Mouse (Mus musculus) left cerebral cortex, postnatal 10 days (tissue): ENCODE measurements around the gene Olfr1423. TPM values are rescaled to one million over a fixed set of nuclear protein-coding genes. Genes with fewer than 3 reads are reported as not detected.
"Not testable (repeated sequence)": the region's sequence is repeated elsewhere in the genome, so short reads cannot be mapped to it uniquely, and the experiment has no call there.

Experiments used
- DNase-seq, 2 experiments: peaks; one replicate each; pipeline ENCODE4 v3.0.0; 2021 to 2022; ENCODE audit warnings: low spot score in 2 of 2, mixed read lengths in 1 of 2; ENCODE audit errors: extremely low spot score in 1 of 2
- intact Hi-C: fragments of 180-260 bp; cut with DNase I; formaldehyde crosslinking; loops from one replicate; pipeline ENCODE4 v1.15.1; 2025
- total RNA-seq, 2 experiments: library from RNA; stranded (reverse); gene quantifications; 2 replicates each; pipeline ENCODE4 v1.2.3; 2021

The Olfr1423 gene
- total RNA-seq, result not detected

DNA sequence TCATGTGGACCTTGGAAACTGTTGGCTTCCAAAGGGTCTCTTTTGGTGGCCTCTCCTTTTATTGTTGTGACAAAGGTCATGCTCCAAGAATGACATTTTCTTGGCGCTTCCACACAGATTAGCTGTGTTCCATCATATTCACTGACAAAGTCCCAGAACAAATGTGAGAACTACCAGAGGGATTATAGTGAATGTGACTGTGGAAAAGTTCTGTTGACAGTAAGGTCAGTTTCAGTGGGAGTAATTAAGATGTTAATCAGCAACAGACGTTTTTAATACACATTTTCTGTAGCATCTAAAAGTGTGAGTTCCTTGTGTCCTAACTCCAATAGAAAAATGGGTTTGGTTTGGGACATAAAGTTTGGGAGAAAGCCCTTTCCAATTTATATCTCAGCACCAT is at the start of gene Olfr1423:
Gene Olfr1423, minus strand, starts transcription at position 101 of the 400 bp plus-strand sequence.
- DNase-seq, result no peak
- intact Hi-C loops, result no loop called here

DNA sequence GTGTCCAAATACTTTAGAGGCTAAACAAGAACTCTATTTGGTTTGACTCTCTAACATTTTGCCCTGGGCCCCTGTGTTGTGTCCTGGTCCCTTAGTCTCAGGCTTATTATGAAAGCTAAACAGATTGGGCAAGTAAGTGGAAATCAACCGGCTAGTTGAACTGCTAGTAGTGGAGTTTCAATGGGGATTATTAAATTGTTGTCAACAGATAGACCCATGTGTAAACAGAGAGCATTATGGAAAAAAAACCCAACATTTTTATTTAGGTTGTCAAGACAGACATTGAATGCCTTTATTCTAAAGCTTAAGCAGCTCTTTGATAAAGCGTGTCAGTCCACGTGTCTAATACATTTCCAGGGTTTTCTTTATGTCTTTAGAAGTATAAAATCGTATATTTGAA is 36.5 kb upstream of the Olfr1423 start, which contains the start of gene Olfr1425:
Gene Olfr1425, minus strand, starts transcription at position 101 of the 400 bp plus-strand sequence.
- intact Hi-C loops, DNase-seq: not testable (repeated sequence)

DNA sequence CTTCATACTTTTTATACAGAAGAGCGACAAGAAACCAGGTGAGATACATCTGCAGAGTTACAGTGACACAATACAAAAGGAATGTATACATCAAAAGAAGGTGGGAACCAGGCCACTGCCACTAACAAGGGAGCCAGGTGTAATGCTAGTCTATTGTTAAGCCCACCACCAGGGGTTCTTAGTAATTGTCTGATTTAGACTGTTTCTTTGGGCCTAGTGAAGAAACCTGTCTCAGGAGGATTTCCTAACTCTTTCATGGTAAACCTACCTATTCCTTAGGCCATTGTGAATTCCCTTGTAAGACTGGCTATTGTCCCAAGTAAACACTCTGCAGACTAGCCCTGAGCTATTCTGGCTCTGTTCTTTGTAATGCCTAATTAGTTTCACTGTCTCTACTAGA is 28.4 kb upstream of the Olfr1423 start:
- intact Hi-C loops, DNase-seq: not testable (repeated sequence)

- intact Hi-C loops, result not testable (repeated sequence)
Observed at GRCm38 (mm10) chr19:12067806-12068205, 26.7 kb upstream of the Olfr1423 start.

GRCm38 (mm10) chr19:12062582-12062981 is 21.5 kb upstream of the Olfr1423 start, which contains the start of gene Olfr1424:
Gene Olfr1424, minus strand, starts transcription at chr19:12062682.
- DNase-seq, intact Hi-C loops: not testable (repeated sequence)

More at GRCm38 (mm10) chr19:12067806-12068205, 26.7 kb upstream of the Olfr1423 start:
- DNase-seq, result not testable (repeated sequence)

GRCm38 (mm10) chr19:12043163-12043562 is 2.0 kb upstream of the Olfr1423 start:
- no peak for DNase-seq
- intact Hi-C loops, result no loop called here

GRCm38 (mm10) chr19:12037727-12038126 is 3.4 kb downstream of the Olfr1423 start:
- no peak for DNase-seq
- intact Hi-C loops, result no loop called here

GRCm38 (mm10) chr19:12026606-12027005 is 14.5 kb downstream of the Olfr1423 start:
- DNase-seq, result no peak
- intact Hi-C loops, result no loop called here

DNA sequence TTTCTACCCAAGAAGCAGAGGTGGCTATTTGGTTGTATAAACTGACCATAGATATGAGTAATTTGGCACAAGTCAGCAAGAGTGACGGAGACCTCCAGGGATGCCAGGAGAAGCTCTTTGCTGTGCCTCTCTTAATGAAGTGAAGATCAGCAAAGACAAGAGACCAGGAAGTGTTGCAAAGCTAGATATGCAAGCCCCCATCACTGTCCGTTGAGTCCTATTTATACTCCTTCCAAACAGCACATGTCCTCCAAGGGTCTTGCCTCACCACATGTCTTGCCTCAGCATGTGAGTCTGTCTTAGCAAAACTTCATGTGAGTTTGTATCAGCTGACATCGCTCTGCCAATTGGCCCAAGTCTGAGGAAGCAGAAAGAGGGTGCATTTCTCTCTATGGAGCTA is 15.8 kb downstream of the Olfr1423 start:
- DNase-seq, result no peak
- intact Hi-C loops, result no loop called here

DNA sequence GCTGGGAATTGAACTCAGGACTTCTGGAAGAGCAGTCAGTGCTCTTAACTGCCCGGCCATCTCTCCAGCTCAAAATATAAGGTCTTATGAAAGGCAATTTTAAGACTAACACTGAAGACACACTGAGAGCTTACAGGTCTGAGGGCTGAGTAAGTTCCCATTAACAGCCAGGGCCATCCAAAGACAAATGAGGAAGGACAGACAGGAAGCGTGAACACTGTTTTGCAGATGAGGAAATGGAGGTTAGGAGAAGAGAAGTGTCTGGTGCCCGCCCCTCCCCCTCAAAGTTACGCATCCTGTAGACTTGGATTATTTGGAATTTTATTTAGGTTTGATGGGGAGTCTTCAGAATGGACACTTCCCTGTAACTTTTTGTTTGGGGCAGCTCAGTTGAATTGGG is 17.0 kb downstream of the Olfr1423 start:
- DNase-seq, result no peak
- intact Hi-C loops, result no loop called here

- DNase-seq, result no peak
- intact Hi-C loops, result loop anchor here (10.0 kb wide), 1 partner anchor 409 kb away; the partner anchor contains the start of gene Pfpl
Observed at GRCm38 (mm10) chr19:12016192-12016591, 24.9 kb downstream of the Olfr1423 start.

DNA sequence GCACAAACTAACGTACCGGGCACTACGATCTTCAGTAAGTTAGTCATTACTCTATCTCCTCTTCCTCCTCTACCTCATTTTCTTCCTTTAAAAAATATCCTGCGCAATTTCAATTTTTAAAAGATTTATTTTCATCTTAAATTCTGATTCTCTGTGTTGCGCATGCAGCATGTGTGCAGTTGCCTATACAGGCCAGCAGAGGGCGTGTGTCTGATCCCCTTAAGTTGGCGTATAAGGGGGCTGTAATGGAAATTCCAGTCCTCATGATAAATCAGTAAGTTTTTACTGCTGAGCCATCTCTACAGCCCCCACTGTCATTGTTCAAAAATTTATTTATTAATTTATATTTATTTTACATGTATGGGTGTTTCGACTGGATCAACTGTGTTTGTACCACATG is 25.4 kb downstream of the Olfr1423 start:
- DNase-seq, result no peak
- intact Hi-C loops, result loop anchor here (10.0 kb wide), 1 partner anchor 409 kb away; the partner anchor contains the start of gene Pfpl

DNA sequence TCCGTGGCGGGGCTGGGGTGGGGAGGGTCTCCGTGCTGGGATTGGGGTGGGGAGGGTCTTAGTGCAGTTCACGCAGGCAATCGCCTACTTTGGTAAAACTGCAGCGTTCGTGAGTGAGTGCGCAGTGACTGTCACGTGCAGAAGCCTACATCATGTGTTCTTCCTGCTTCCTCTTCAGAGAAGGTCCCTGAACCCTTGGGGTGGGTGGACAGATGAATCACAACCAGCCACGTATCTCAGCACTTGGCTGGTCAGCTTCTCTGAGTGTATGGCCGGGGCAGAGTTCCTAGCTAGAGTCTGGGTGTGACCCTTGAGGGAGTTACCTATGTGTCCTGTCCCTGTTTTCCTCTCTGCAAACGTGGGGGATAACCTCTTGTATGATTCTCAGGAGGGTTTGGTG is 27.9 kb downstream of the Olfr1423 start:
- peak in 1 of 2 experiments; percentile 65 for DNase-seq
- intact Hi-C loops, result loop anchor here (5.0 to 10.0 kb wide), 4 partner anchors 412 to 784 kb away; partner anchors contain the start of genes Dtx4, Gm4952, Lpxn and Pfpl

- no peak for DNase-seq
- intact Hi-C loops, result loop anchor here (5.0 to 10.0 kb wide), 4 partner anchors 412 to 785 kb away; partner anchors contain the start of genes Dtx4, Gm4952, Lpxn and Pfpl
Observed at GRCm38 (mm10) chr19:12012615-12013014, 28.5 kb downstream of the Olfr1423 start.

DNA sequence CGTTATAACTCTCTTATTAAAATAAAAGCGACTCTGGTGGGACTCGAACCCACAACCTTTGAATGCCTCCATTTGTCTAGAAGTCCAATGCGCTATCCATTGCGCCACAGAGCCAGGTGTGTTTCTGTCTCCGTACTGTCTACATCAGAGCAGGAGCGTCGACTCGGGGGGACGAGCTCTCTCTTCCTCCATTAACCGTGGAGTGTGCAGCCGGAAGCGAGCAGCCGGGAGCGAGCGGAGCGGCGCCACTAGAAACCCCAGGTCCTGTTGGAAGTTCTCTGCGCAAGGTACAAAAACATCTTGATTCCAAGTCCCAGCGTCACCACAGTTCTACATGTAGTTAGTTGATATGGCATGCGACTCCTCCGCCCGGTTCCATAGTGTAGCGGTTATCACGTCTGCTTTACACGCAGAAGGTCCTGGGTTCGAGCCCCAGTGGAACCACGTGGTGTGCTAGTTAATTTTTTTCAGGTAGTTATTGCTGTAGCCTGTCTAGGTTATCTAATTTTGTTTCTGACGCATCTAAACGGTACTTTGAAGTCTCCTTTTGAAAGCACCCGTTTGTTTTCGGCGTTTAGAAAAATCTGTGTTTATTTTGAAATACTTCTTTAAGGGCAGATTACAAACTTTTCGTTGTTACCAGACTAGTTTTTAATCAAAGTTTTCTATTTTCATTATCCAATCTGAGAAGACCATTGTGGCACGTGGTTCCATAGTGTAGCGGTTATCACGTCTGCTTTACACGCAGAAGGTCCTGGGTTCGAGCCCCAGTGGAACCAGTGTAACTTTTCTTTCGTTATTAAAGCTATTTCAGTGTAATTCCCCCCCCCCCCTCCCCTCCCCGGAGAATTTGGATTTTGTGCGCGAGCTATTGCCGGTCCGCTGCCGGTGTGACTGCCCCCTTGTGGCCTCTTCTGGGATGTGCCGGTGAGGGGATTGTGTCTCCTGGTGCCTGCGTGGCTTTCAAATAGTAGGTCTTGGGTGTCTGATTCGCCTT is 29.3 kb downstream of the Olfr1423 start:
- intact Hi-C loops, result loop anchor here (5.0 to 10.0 kb wide), 4 partner anchors 413 to 785 kb away; partner anchors contain the start of genes Dtx4, Gm4952, Lpxn and Pfpl
- DNase-seq, result peak; percentile 89 to 91

- intact Hi-C loops, result loop anchor here (5.0 to 10.0 kb wide), 4 partner anchors 414 to 786 kb away; partner anchors contain the start of genes Dtx4, Gm4952, Lpxn and Pfpl
- DNase-seq, result peak; percentile 71 to 86
Observed at GRCm38 (mm10) chr19:12010916-12011559, 30.1 kb downstream of the Olfr1423 start.

- peak in 1 of 2 experiments; percentile 80 for DNase-seq
- intact Hi-C loops, result loop anchor here (5.0 to 10.0 kb wide), 4 partner anchors 414 to 787 kb away; partner anchors contain the start of genes Dtx4, Gm4952, Lpxn and Pfpl
Observed at GRCm38 (mm10) chr19:12010281-12010771, 30.8 kb downstream of the Olfr1423 start.

DNA sequence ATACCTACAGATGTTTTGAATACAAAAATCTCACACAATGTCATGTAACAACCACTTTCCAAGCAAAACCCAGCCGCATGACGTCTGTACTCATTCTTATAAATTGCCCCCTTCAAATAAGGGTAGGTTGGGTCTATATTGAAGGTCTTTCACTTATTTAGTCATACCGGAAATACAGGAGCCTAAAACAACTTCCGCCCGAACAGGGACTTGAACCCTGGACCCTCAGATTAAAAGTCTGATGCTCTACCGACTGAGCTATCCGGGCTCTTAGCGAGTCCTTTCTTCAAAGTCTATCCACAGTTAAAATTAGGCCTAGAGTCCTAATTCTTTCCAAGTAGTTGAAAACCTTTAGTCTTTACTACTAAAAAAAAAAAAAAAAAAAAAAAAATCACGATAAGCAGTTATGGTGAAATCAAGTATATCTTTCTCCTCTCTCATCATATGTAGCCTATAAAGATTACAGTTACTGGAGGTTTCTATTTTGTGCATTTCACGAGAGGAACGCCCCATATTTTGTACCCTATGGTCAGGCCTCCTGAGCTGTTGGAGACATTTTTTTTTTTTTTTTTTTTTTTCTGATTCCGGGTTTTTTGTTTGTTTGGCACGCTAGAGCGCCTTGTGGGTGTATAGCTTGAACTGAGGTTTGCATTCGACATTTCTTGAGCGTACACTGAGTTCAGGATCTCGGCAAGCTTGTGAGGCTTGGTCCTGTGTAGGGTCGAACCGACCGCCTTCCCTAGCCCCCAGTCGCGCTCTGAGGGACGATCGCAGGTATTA is 31.4 kb downstream of the Olfr1423 start:
- intact Hi-C loops, result loop anchor here (5.0 to 10.0 kb wide), 4 partner anchors 415 to 788 kb away; partner anchors contain the start of genes Dtx4, Gm4952, Lpxn and Pfpl
- DNase-seq, result peak; percentile 45 to 77
